In the genomic region with DNA sequence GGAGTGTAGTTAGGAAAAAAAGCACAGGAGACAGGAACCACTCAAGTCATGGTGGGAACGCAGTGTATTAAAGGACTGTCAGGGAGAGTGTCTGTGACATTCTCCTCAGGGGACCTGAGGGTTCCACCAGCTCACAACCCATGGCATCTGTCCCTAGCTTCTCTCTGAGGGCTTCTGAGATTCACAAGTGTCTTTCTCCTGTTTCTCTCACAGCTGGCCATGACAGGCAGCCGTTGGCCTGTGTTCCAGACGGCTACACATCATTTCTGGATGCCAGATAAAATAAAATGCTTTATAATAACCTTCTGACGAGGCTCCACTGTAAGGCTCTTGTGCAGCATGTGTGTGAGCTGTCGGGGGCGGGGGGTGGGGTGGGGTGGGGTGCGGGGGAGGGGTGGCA, we compare ENCODE assay signal across 14 mouse cellular contexts. TPM values are rescaled to one million over a fixed set of nuclear protein-coding genes. Genes with fewer than 3 reads are reported as not detected.
DNase-seq lines count a peak whose midpoint lies in the region; ATAC-seq lines count a peak whose summit lies in the region.
"Had no signal": no experiment of that assay in that cellular context is flagged by ENCODE, and none has a peak within 500 bp of the region (broad histone marks: within the 10 kb centered on the region; RNA-seq: fewer than 3 reads in every experiment).

No protein-coding gene starts in this region.

- H3K4me2 ChIP-seq in embryonic facial prominence, embryonic 12.5 days (replicated peaks), result no peak overlapping the region
- H3K4me2 ChIP-seq in kidney, embryonic 16.5 days (replicated peaks; ENCODE audit: low read depth, low read length), result no peak overlapping the region
- 0 out of 2 replicates have a peak overlapping the region, but pooled peaks have one; percentile 16 for H3K4me2 ChIP-seq in embryonic facial prominence, embryonic 13.5 days
- no peak overlapping the region for H3K4me2 ChIP-seq in limb, embryonic 11.5 days (ENCODE audit: low read depth, severe bottlenecking)

- ATAC-seq in embryonic facial prominence, embryonic 12.5 days (ENCODE audit: insufficient number of reproducible peaks, insufficient read depth, low FRiP score, low TSS enrichment), result no peak
- ATAC-seq in kidney, embryonic 16.5 days (ENCODE audit: low FRiP score, low TSS enrichment), result peak; percentile 43; the same call in 1 of the 2 replicates
- ATAC-seq in embryonic facial prominence, embryonic 13.5 days (ENCODE audit: insufficient number of reproducible peaks, insufficient read depth, low FRiP score, low TSS enrichment, low read depth), result no peak
- peak; percentile 29; the same call in 1 of the 2 replicates for ATAC-seq in limb, embryonic 11.5 days (ENCODE audit: insufficient number of reproducible peaks, low FRiP score, low TSS enrichment, low read depth)

- H3K27me3 ChIP-seq in embryonic facial prominence, embryonic 12.5 days, result no peaks in the 10 kb centered on the region
- no peaks in the 10 kb centered on the region for H3K27me3 ChIP-seq in embryonic facial prominence, embryonic 10.5 days (replicated peaks; ENCODE audit: low read depth, poor library complexity, severe bottlenecking)
- H3K27me3 ChIP-seq in kidney, embryonic 16.5 days (ENCODE audit: insufficient read depth, low read length), result no peaks in the 10 kb centered on the region
- H3K27me3 ChIP-seq in embryonic facial prominence, embryonic 13.5 days, result no peaks in the 10 kb centered on the region
- H3K27me3 ChIP-seq in limb, embryonic 11.5 days (ENCODE audit: control insufficient read depth, insufficient read depth, low read length), result no peaks in the 10 kb centered on the region

- H3K4me1 ChIP-seq in embryonic facial prominence, embryonic 12.5 days, result peaks cover 32% of the 10 kb centered on the region
- peaks cover 26% of the 10 kb centered on the region for H3K4me1 ChIP-seq in embryonic facial prominence, embryonic 10.5 days
- peaks cover 39% of the 10 kb centered on the region for H3K4me1 ChIP-seq in kidney, embryonic 16.5 days (ENCODE audit: insufficient read depth, low read length)
- H3K4me1 ChIP-seq in embryonic facial prominence, embryonic 13.5 days, result peaks cover 44% of the 10 kb centered on the region
- 0 out of 2 replicates have a peak, but pooled peaks cover 4% of the 10 kb centered on the region for H3K4me1 ChIP-seq in limb, embryonic 11.5 days (ENCODE audit: control insufficient read depth, insufficient read depth, low read length)

- 0 out of 2 replicates have a peak overlapping the region, but pooled peaks have one; percentile 26 for H3K27ac ChIP-seq in embryonic facial prominence, embryonic 12.5 days
- H3K27ac ChIP-seq in embryonic facial prominence, embryonic 10.5 days (replicated peaks), result no peak overlapping the region
- peak overlapping the region; percentile 76 for H3K27ac ChIP-seq in kidney, embryonic 16.5 days (ENCODE audit: low read length)
- H3K27ac ChIP-seq in embryonic facial prominence, embryonic 13.5 days, result 0 out of 2 replicates have a peak overlapping the region, but pooled peaks have one; percentile 22
- H3K27ac ChIP-seq in limb, embryonic 11.5 days (replicated peaks; ENCODE audit: low read depth, low read length), result no peak overlapping the region
- H3K27ac ChIP-seq: forebrain, embryonic 10.5 days had no signal

- DNase-seq in embryonic facial prominence, embryonic 10.5 days (ENCODE audit: low spot score), result no peak
- DNase-seq in kidney, postnatal 36 days, result no peak
- no peak for DNase-seq in limb, embryonic 11.5 days (ENCODE audit: low spot score)
- no peak for DNase-seq in thymus, postnatal 10 days (ENCODE audit: low spot score in 2 of 2)
- no peak for DNase-seq in frontal cortex, postnatal 10 days (ENCODE audit: low spot score in 2 of 2)
- DNase-seq: adrenal gland, postnatal 36 days; cerebellum, adult 11 months; layer of hippocampus, adult 9-11 months; liver; right cerebral cortex, postnatal 25 days had no signal

- H3K4me3 ChIP-seq in embryonic facial prominence, embryonic 12.5 days, result no peak overlapping the region
- no peak overlapping the region for H3K4me3 ChIP-seq in embryonic facial prominence, embryonic 10.5 days
- H3K4me3 ChIP-seq in kidney, embryonic 16.5 days (ENCODE audit: low read length), result no peak overlapping the region
- no peak overlapping the region for H3K4me3 ChIP-seq in embryonic facial prominence, embryonic 13.5 days
- no peak overlapping the region for H3K4me3 ChIP-seq in limb, embryonic 11.5 days (ENCODE audit: low read depth, low read length)
- H3K4me3 ChIP-seq: forebrain, embryonic 10.5 days had no signal

- no peaks in the 10 kb centered on the region for H3K36me3 ChIP-seq in embryonic facial prominence, embryonic 12.5 days
- no peaks in the 10 kb centered on the region for H3K36me3 ChIP-seq in embryonic facial prominence, embryonic 10.5 days (replicated peaks)
- H3K36me3 ChIP-seq in kidney, embryonic 16.5 days (ENCODE audit: insufficient read depth, low read length), result no peaks in the 10 kb centered on the region
- H3K36me3 ChIP-seq in embryonic facial prominence, embryonic 13.5 days, result 0 out of 2 replicates have a peak, but pooled peaks cover 7% of the 10 kb centered on the region
- no peaks in the 10 kb centered on the region for H3K36me3 ChIP-seq in limb, embryonic 11.5 days (ENCODE audit: control insufficient read depth, insufficient read depth, low read length)
- H3K36me3 ChIP-seq: forebrain, embryonic 10.5 days had no signal

- H3K9me3 ChIP-seq in embryonic facial prominence, embryonic 12.5 days, result no peaks in the 10 kb centered on the region
- H3K9me3 ChIP-seq in embryonic facial prominence, embryonic 10.5 days, result no peaks in the 10 kb centered on the region
- no peaks in the 10 kb centered on the region for H3K9me3 ChIP-seq in kidney, embryonic 16.5 days (ENCODE audit: low read length)
- peaks cover 3% of the 10 kb centered on the region; the same call in 1 of the 2 replicates for H3K9me3 ChIP-seq in embryonic facial prominence, embryonic 13.5 days
- no peaks in the 10 kb centered on the region for H3K9me3 ChIP-seq in limb, embryonic 11.5 days (ENCODE audit: control insufficient read depth, low read length)
- H3K9me3 ChIP-seq: forebrain, embryonic 10.5 days had no signal

- 56% methylated on average over 7 of the region's 7 CpGs for WGBS in embryonic facial prominence, embryonic 12.5 days
- WGBS in embryonic facial prominence, embryonic 10.5 days, result 80% methylated on average over 7 of the region's 7 CpGs
- WGBS in kidney, embryonic 16.5 days, result 48% methylated on average over 7 of the region's 7 CpGs
- WGBS in embryonic facial prominence, embryonic 13.5 days, result 44% methylated on average over 7 of the region's 7 CpGs
- WGBS in limb, embryonic 11.5 days, result 64% methylated on average over 7 of the region's 7 CpGs

- no peak overlapping the region for H3K9ac ChIP-seq in embryonic facial prominence, embryonic 12.5 days
- no peak overlapping the region for H3K9ac ChIP-seq in kidney, embryonic 16.5 days (replicated peaks; ENCODE audit: low read length)
- no peak overlapping the region for H3K9ac ChIP-seq in embryonic facial prominence, embryonic 13.5 days
- H3K9ac ChIP-seq in limb, embryonic 11.5 days (ENCODE audit: low read length), result no peak overlapping the region

RNA-seq across cellular contexts. Expression of a gene that starts 32.0 kb away (rescaled TPM):
- polyA plus RNA-seq in embryonic facial prominence, embryonic 12.5 days (2016; fragmentation: Nextera tagmentation; extraction: Ambion mirVana), result 13.8 and 17.9 TPM in 2 replicates
- 2.4 and 2.6 TPM in 2 replicates for polyA plus RNA-seq in embryonic facial prominence, embryonic 10.5 days (2016; fragmentation: Nextera tagmentation; extraction: Ambion mirVana)
- polyA plus RNA-seq in kidney, embryonic 16.5 days (2015; fragmentation: Nextera tagmentation; extraction: Ambion mirVana), result 3.6 and 4.7 TPM in 2 replicates
- polyA plus RNA-seq in embryonic facial prominence, embryonic 13.5 days (2015; fragmentation: Nextera tagmentation; extraction: Ambion mirVana), result 13.2 and 14.8 TPM in 2 replicates
- polyA plus RNA-seq in limb, embryonic 11.5 days (2014; fragmentation: Nextera tagmentation; extraction: Ambion mirVana), result 7.7 and 8.4 TPM in 2 replicates

Comparison
In these comparisons a context has a peak if more than half of its experiments do, and no peak if none do; other contexts are left out.
1. H3K27ac ChIP-seq: peak in embryonic facial prominence, embryonic 12.5 days (single experiment), kidney, embryonic 16.5 days (single experiment) and embryonic facial prominence, embryonic 13.5 days (single experiment); none in embryonic facial prominence, embryonic 10.5 days (single experiment) and limb, embryonic 11.5 days (single experiment).
2. ATAC-seq: peak in kidney, embryonic 16.5 days (single experiment) and limb, embryonic 11.5 days (single experiment); none in embryonic facial prominence, embryonic 12.5 days (single experiment) and embryonic facial prominence, embryonic 13.5 days (single experiment).